Mouse (Mus musculus): Measurements from ENCODE around the gene Mrgprf. TPM values are rescaled to one million over a fixed set of nuclear protein-coding genes. Genes with fewer than 3 reads are reported as not detected.

Mrgprf gene
- polyA plus RNA-seq, 2 experiments, result 7.0 to 8.4 TPM

GRCm38 (mm10) chr7:145329982-145330381 is 29.4 kb downstream of the Mrgprf start:
- 21% methylated on average over 2 of the region's 2 CpGs for WGBS
- peak overlapping the region; percentile 79 for H3K27ac ChIP-seq (replicated peaks; ENCODE audit: low read depth, low read length)
- ATAC-seq (ENCODE audit: low FRiP score, low read depth), result no peak

DNA sequence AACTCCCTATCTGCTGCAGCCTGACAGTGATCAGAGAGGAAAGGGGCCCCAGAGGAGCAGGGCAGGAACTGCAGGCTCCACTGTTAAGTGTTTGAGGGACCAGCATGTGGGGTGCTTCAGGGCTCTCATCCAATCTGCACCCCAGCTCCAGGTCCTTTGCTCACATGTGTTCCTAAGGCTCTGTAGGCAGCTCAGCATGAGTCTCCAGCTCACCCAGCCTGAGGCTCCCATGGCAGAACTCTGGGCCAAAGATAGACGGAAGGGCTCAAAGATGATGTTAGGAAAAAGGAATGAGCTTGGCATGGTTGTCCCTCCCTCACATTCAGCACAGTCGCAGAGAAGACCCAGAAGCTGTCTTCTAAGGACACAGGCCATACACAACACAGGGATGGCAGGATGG is 30.0 kb downstream of the Mrgprf start:
- ATAC-seq (ENCODE audit: low FRiP score, low read depth) (no peak), DNase-seq (ENCODE audit: low spot score) (no peak)
- Histone ChIP-seq H3K27ac (replicated peaks; ENCODE audit: low read depth, low read length) (peak overlapping the region; percentile 63), H3K9me3 (ENCODE audit: control insufficient read depth, low read length) (no peaks in the 10 kb centered on the region), H3K36me3 (ENCODE audit: control insufficient read depth, insufficient read depth, low read length) (no peaks in the 10 kb centered on the region), H3K27me3 (ENCODE audit: control insufficient read depth, insufficient read depth, low read length) (no peaks in the 10 kb centered on the region), H3K4me3 (replicated peaks; ENCODE audit: low read length) (no peak overlapping the region), H3K9ac (ENCODE audit: low read depth, low read length, severe bottlenecking) (no peak overlapping the region), H3K4me1 (ENCODE audit: control insufficient read depth, insufficient read depth, low read length) (peaks cover 50% of the 10 kb centered on the region), H3K4me2 (replicated peaks; ENCODE audit: low read depth, low read length, severe bottlenecking) (no peak overlapping the region)
- 50% methylated on average over 2 of the region's 2 CpGs for WGBS
- TF ChIP-seq POLR2A (IDR thresholded peaks at IDR 0.05; ENCODE audit: borderline replicate concordance, extremely low read depth, insufficient read depth, insufficient read length), result no peak

More at GRCm38 (mm10) chr7:145329982-145330381, 29.4 kb downstream of the Mrgprf start:
- Histone ChIP-seq H3K27me3 (ENCODE audit: control insufficient read depth, insufficient read depth, low read length) (no peaks in the 10 kb centered on the region), H3K9ac (ENCODE audit: low read depth, low read length, severe bottlenecking) (no peak overlapping the region), H3K4me2 (replicated peaks; ENCODE audit: low read depth, low read length, severe bottlenecking) (no peak overlapping the region), H3K36me3 (ENCODE audit: control insufficient read depth, insufficient read depth, low read length) (no peaks in the 10 kb centered on the region), H3K4me3 (replicated peaks; ENCODE audit: low read length) (no peak overlapping the region), H3K4me1 (ENCODE audit: control insufficient read depth, insufficient read depth, low read length) (peaks cover 49% of the 10 kb centered on the region), H3K9me3 (ENCODE audit: control insufficient read depth, low read length) (no peaks in the 10 kb centered on the region)
- peak; percentile 65 for DNase-seq (ENCODE audit: low spot score)
- TF ChIP-seq POLR2A (IDR thresholded peaks at IDR 0.05; ENCODE audit: borderline replicate concordance, extremely low read depth, insufficient read depth, insufficient read length), result no peak

DNA sequence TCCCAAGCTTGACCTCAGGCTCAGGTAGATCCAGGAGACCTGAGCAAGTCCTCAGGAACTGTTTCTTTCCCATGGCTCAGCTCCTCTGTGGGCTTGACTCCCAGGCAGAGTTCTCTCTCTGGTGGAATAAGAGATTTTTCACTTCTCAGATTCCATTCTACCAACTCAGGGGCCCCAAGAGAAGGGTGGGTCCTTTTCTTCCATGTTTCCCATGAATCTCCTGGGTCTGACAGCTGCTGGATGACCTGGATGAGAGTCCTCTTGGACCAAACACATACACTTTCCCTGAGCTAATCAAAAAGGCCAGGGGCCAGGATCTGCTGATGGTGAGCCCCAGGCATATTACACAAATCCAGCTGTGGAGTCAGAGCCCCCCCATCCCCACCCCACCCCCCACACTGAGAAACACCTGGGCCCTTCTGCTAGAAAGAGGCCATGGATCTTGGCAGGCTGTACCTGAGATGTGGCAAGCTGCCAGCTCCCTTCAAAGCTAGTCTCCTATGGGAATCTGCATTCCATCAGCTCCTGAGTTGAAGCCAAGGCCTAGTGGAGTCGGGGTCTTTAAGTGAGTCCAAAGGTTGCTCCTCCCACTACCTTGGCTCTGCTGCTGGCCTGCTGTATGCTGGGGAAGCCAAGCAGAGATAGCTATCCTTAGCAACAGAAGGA is 31.9 kb downstream of the Mrgprf start:
- DNase-seq (ENCODE audit: low spot score), result peak; percentile 93
- Histone ChIP-seq H3K27me3 (ENCODE audit: control insufficient read depth, insufficient read depth, low read length) (no peaks in the 10 kb centered on the region), H3K27ac (replicated peaks; ENCODE audit: low read depth, low read length) (peak overlapping the region; percentile 68), H3K36me3 (ENCODE audit: control insufficient read depth, insufficient read depth, low read length) (no peaks in the 10 kb centered on the region), H3K4me2 (replicated peaks; ENCODE audit: low read depth, low read length, severe bottlenecking) (no peak overlapping the region), H3K9me3 (ENCODE audit: control insufficient read depth, low read length) (no peaks in the 10 kb centered on the region), H3K4me3 (replicated peaks; ENCODE audit: low read length) (no peak overlapping the region), H3K9ac (ENCODE audit: low read depth, low read length, severe bottlenecking) (no peak overlapping the region), H3K4me1 (ENCODE audit: control insufficient read depth, insufficient read depth, low read length) (peaks cover 50% of the 10 kb centered on the region)
- peak; percentile 58 for ATAC-seq (ENCODE audit: low FRiP score, low read depth)
- no peak for TF ChIP-seq POLR2A (IDR thresholded peaks at IDR 0.05; ENCODE audit: borderline replicate concordance, extremely low read depth, insufficient read depth, insufficient read length)
- 10% methylated on average over 1 of the region's 1 CpGs for WGBS

GRCm38 (mm10) chr7:145333936-145334335 is 33.3 kb downstream of the Mrgprf start:
- H3K27ac ChIP-seq (replicated peaks; ENCODE audit: low read depth, low read length), result no peak overlapping the region; the same call in 1 of the 2 replicates

GRCm38 (mm10) chr7:145334428-145335027 is 33.9 kb downstream of the Mrgprf start:
- no peak overlapping the region for H3K4me3 ChIP-seq (replicated peaks; ENCODE audit: low read length)
- TF ChIP-seq POLR2A (IDR thresholded peaks at IDR 0.05; ENCODE audit: borderline replicate concordance, extremely low read depth, insufficient read depth, insufficient read length), result no peak
- H3K4me1 ChIP-seq (ENCODE audit: control insufficient read depth, insufficient read depth, low read length), result peaks cover 45% of the 10 kb centered on the region
- no peaks in the 10 kb centered on the region for H3K27me3 ChIP-seq (ENCODE audit: control insufficient read depth, insufficient read depth, low read length)
- H3K9ac ChIP-seq (ENCODE audit: low read depth, low read length, severe bottlenecking), result no peak overlapping the region
- H3K27ac ChIP-seq (replicated peaks; ENCODE audit: low read depth, low read length), result no peak overlapping the region
- no peaks in the 10 kb centered on the region for H3K9me3 ChIP-seq (ENCODE audit: control insufficient read depth, low read length)
- WGBS, result 38% methylated on average over 4 of the region's 4 CpGs
- H3K36me3 ChIP-seq (ENCODE audit: control insufficient read depth, insufficient read depth, low read length), result no peaks in the 10 kb centered on the region
- no peak overlapping the region for H3K4me2 ChIP-seq (replicated peaks; ENCODE audit: low read depth, low read length, severe bottlenecking)
- no peak for ATAC-seq (ENCODE audit: low FRiP score, low read depth)
- DNase-seq (ENCODE audit: low spot score), result peak; percentile 64

More at GRCm38 (mm10) chr7:145333936-145334335, 33.3 kb downstream of the Mrgprf start:
- no peak for ATAC-seq (ENCODE audit: low FRiP score, low read depth)
- Histone ChIP-seq H3K4me1 (ENCODE audit: control insufficient read depth, insufficient read depth, low read length) (peaks cover 50% of the 10 kb centered on the region), H3K4me2 (replicated peaks; ENCODE audit: low read depth, low read length, severe bottlenecking) (no peak overlapping the region), H3K36me3 (ENCODE audit: control insufficient read depth, insufficient read depth, low read length) (no peaks in the 10 kb centered on the region), H3K9me3 (ENCODE audit: control insufficient read depth, low read length) (no peaks in the 10 kb centered on the region), H3K4me3 (replicated peaks; ENCODE audit: low read length) (no peak overlapping the region), H3K27me3 (ENCODE audit: control insufficient read depth, insufficient read depth, low read length) (no peaks in the 10 kb centered on the region), H3K9ac (ENCODE audit: low read depth, low read length, severe bottlenecking) (no peak overlapping the region)
- 85% methylated on average over 6 of the region's 6 CpGs for WGBS
- DNase-seq (ENCODE audit: low spot score), result no peak
- no peak for TF ChIP-seq POLR2A (IDR thresholded peaks at IDR 0.05; ENCODE audit: borderline replicate concordance, extremely low read depth, insufficient read depth, insufficient read length)

All from limb, embryonic 14.5 days (tissue).